Mouse (Mus musculus): ENCODE results near the gene Hoxc10. TPM values are rescaled to one million over a fixed set of nuclear protein-coding genes. Genes with fewer than 3 reads are reported as not detected.

The Hoxc10 gene
- total RNA-seq, 1 experiment from 2014 or later: not detected

GRCm38 (mm10) chr15:103014166-103015008 is 47.8 kb downstream of the Hoxc10 start:
- ATAC-seq (replicated peaks in 1 of 2; ENCODE audit: insufficient read depth in 1 of 2, low FRiP score in 2 of 2, low TSS enrichment in 1 of 2, low read depth in 1 of 2, poor library complexity in 2 of 2, severe bottlenecking in 2 of 2): no peak

GRCm38 (mm10) chr15:103015009-103015399 is 48.4 kb downstream of the Hoxc10 start:
- no peak for ATAC-seq (replicated peaks in 1 of 2; ENCODE audit: insufficient read depth in 1 of 2, low FRiP score in 2 of 2, low TSS enrichment in 1 of 2, low read depth in 1 of 2, poor library complexity in 2 of 2, severe bottlenecking in 2 of 2)

- ATAC-seq (replicated peaks in 1 of 2; ENCODE audit: insufficient read depth in 1 of 2, low FRiP score in 2 of 2, low TSS enrichment in 1 of 2, low read depth in 1 of 2, poor library complexity in 2 of 2, severe bottlenecking in 2 of 2): no peak
Observed at GRCm38 (mm10) chr15:103015406-103016166, 49.0 kb downstream of the Hoxc10 start.

GRCm38 (mm10) chr15:103018636-103019035 is 52.0 kb downstream of the Hoxc10 start, which contains the start of gene Hoxc4:
Hoxc4 (plus strand) TSS chr15:103018934.
- ATAC-seq (replicated peaks in 1 of 2; ENCODE audit: insufficient read depth in 1 of 2, low FRiP score in 2 of 2, low TSS enrichment in 1 of 2, low read depth in 1 of 2, poor library complexity in 2 of 2, severe bottlenecking in 2 of 2): no peak

- ATAC-seq (replicated peaks in 1 of 2; ENCODE audit: insufficient read depth in 1 of 2, low FRiP score in 2 of 2, low TSS enrichment in 1 of 2, low read depth in 1 of 2, poor library complexity in 2 of 2, severe bottlenecking in 2 of 2): no peak
Observed at GRCm38 (mm10) chr15:103020899-103021418, 54.4 kb downstream of the Hoxc10 start.

Other genes with a start within 250 kb of the Hoxc10 start
- 26.4 and 36.5 TPM in 2 replicates for gene Calcoco1, start 244.6 kb upstream of the Hoxc10 start, total RNA-seq (2017)
- not detected in 2 replicates for gene Hoxc13, start 45.7 kb upstream of the Hoxc10 start, total RNA-seq (2017)
- not detected in 2 replicates for gene Hoxc12, start 30.0 kb upstream of the Hoxc10 start, total RNA-seq (2017)
- gene Hoxc11, start 12.4 kb upstream of the Hoxc10 start, total RNA-seq (2017): not detected in 2 replicates
- 0.25 TPM in 1 of 2 replicates, not detected in the other for gene Hoxc5, start 647 bp downstream of the Hoxc10 start, total RNA-seq (2017)
- gene Hoxc9, start 9.6 kb downstream of the Hoxc10 start, total RNA-seq (2017): not detected in 2 replicates
- gene Hoxc8, start 23.8 kb downstream of the Hoxc10 start, total RNA-seq (2017): not detected in 2 replicates
- gene Hoxc6, start 31.5 kb downstream of the Hoxc10 start, total RNA-seq (2017): not detected in 2 replicates
- gene Hoxc4, start 52.1 kb downstream of the Hoxc10 start, total RNA-seq (2017): 0.69 TPM in 1 of 2 replicates, not detected in the other
- gene Smug1, start 200.3 kb downstream of the Hoxc10 start, total RNA-seq (2017): 3.7 and 6.1 TPM in 2 replicates

Data from hematopoietic stem cell, adult 5-6 weeks (primary cell).